Mouse (Mus musculus) heart, postnatal 0 days (tissue): Measurements from ENCODE around the gene Vrk3.

ENCODE experiments used
- CTCF ChIP-seq: IDR thresholded peaks from 2 replicates; pipeline ENCODE4 v1.5.1; 2016; ENCODE audit warnings: antibody characterized with exemption, control low read depth, low read depth
- EP300 ChIP-seq: IDR thresholded peaks from 2 replicates; pipeline ENCODE4 v1.6.1; 2016; ENCODE audit warnings: antibody characterized with exemption, low read depth

GRCm38 (mm10) chr7:44823409-44823808, 75.2 kb downstream of the Vrk3 start:
- TF ChIP-seq EP300: no peak
- peak; percentile 30; the same call in 1 of the 2 replicates for TF ChIP-seq CTCF
